Mouse (Mus musculus) R1 (cell line): ENCODE results near the gene Olfr380.

Experiments used
- DNase-seq: peaks from one replicate; pipeline ENCODE4 v3.0.0-alpha.2; 2018; ENCODE audit warnings: low read depth, low spot score

Olfr380 gene

GRCm38 (mm10) chr11:73457408-73457807, at the start of gene Olfr380:
TSS of gene Olfr380 (minus strand) at chr11:73457508.
- no peak for DNase-seq

- no peak for DNase-seq
These were observed 34.2 kb upstream of the Olfr380 start, which contains the start of gene Olfr381 for GRCm38 (mm10) chr11:73491503-73491902. TSS of gene Olfr381 (minus strand) at chr11:73491603.

DNA sequence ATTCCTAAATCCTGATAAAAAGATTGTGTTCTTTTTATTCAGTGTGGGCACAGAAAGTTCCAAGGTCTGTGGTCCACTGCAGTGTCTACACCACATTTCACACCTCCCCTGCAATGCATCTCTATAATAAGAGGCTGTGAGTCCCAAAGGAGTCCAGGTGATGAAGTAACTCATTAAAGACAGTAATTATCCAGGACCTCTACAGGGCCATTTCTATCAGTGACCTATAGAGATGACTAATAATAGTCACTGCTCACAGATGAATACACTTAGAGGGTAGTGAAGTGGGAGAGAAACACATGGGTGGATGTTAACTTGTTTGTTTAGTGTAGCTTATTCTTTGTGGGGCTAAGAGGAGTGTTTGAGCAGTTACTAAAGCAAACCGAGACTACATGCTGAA, 28.9 kb downstream of the Olfr380 start, which contains the start of gene Olfr378:
Gene Olfr378 (minus strand): TSS at position 101 of the 400 bp plus-strand sequence.
- DNase-seq: no peak
